Mouse (Mus musculus) erythroblast, embryonic 14.5 days (primary cell): ENCODE measurements around the gene Nln. TPM values are rescaled to one million over a fixed set of nuclear protein-coding genes. Genes with fewer than 3 reads are reported as not detected.
A peak's percentile ranks its signal among the peaks of the same experiment; 100 is the strongest.

ENCODE experiments used
- H3K27me3 ChIP-seq: 2 replicates; pipeline ENCODE4 v1.6.1; 2012; ENCODE audit warnings: inconsistent platforms; ENCODE audit not compliant: control insufficient read depth
- H3K36me3 ChIP-seq: 2 replicates; pipeline ENCODE4 v1.6.1; 2012; ENCODE audit warnings: mild to moderate bottlenecking, inconsistent platforms; ENCODE audit not compliant: control insufficient read depth
- H3K4me1 ChIP-seq: 2 replicates; pipeline ENCODE4 v1.6.1; 2012; ENCODE audit warnings: inconsistent platforms; ENCODE audit not compliant: control insufficient read depth
- H3K4me3 ChIP-seq: replicated peaks from 2 replicates; pipeline ENCODE3; 2012; ENCODE audit warnings: moderate library complexity, mild to moderate bottlenecking, inconsistent platforms
- H3K9me3 ChIP-seq: 2 replicates; pipeline ENCODE4 v1.6.1; 2012; ENCODE audit warnings: low read length, inconsistent platforms, mixed read lengths; ENCODE audit not compliant: control insufficient read depth
- GATA1 ChIP-seq: IDR thresholded peaks from 2 replicates; pipeline ENCODE4 v1.6.1; 2012; ENCODE audit warnings: low read length, inconsistent platforms, mixed read lengths
- TAL1 ChIP-seq: IDR thresholded peaks from 3 replicates; pipeline ENCODE4 v1.6.1; 2012; ENCODE audit warnings: low read length, inconsistent platforms, mixed read lengths
- polyA plus RNA-seq: library from polyadenylated mRNA; stranded (reverse); fragments of >175 nt; gene quantifications from 2 replicates; pipeline ENCODE4 v1.2.3, GENCODE M21; 2012

Nln gene
- polyA plus RNA-seq, 1 experiment = 0.18 TPM

DNA sequence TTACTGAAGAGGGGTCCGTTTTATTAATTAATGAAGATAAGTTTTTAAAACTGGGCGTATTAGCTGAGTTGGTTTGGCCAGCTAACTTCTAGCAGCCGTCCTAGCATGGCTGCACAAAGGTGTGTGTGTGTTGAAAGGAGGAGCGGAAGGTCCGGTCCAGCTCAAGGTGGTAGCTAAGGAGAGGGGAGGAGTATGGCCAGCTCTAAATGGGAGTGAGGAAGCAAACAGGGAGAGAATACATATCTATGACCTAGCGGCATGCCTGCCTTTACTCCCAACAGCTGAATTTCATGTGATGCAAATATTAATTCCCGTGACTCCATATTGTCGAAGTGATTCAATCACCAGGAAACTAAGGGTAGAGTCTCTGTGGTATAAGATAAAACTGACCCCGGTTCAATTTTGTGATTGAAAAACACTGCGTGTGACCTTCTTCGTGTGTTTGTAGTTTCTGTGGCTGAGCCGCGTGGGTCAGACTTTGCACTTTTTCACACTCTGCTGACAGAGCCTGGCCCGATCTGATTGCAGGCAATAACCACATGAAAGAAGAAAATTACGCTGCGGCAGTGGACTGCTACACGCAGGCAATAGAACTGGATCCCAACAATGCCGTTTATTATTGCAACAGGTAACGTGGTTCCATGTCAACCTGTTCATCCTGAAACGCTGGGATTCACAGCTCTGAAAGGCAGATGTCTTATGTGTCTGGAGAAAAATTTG lies 14.4 kb upstream of the Nln start:
- Histone ChIP-seq H3K36me3 (no peaks in the 10 kb centered on the region), H3K4me1 (no peaks in the 10 kb centered on the region), H3K9me3 (no peaks in the 10 kb centered on the region), H3K4me3 (no peak overlapping the region), H3K27me3 (no peaks in the 10 kb centered on the region)
- TF ChIP-seq GATA1 (no peak), TAL1 (no peak)

DNA sequence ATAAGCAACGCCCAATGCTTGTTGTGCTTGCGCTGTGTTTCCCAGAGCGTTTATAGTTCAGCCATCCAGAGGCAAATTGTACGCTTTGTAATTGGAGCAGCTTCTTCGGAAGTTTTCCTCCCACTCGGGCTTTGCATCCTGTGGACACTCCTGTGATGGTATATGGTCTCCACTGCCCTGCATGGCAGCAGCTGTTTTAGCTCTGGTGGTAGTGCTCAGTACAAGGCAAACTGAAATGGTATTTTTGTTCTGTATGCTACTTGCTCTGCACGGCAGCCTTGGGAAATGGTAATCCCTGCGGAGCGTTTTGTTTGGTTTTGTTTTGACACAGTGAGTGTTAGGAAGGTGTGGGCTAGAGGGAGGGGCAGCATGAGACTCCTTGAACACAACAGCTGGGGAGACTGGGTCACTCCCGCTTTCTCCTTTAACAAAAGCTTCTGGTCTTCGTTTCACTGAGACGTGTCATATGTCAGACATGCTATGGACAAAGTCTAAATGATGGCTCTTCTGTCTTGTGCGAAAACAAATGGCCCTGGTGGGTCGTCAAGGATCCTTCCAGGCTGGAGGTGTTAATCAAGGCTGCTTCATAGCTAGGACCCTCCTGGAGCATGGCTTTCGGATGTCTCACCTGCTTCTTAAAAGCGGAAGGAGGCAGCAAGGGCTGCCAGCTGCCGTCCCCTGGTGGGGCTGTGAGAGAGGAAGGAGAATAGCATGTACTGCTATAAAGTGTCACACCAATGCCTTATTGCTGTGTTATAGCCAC lies 12.8 kb upstream of the Nln start:
- Histone ChIP-seq H3K4me1 (no peaks in the 10 kb centered on the region), H3K4me3 (no peak overlapping the region), H3K36me3 (no peaks in the 10 kb centered on the region), H3K9me3 (no peaks in the 10 kb centered on the region), H3K27me3 (no peaks in the 10 kb centered on the region)
- TF ChIP-seq GATA1 = no peak
- no peak for TF ChIP-seq TAL1

DNA sequence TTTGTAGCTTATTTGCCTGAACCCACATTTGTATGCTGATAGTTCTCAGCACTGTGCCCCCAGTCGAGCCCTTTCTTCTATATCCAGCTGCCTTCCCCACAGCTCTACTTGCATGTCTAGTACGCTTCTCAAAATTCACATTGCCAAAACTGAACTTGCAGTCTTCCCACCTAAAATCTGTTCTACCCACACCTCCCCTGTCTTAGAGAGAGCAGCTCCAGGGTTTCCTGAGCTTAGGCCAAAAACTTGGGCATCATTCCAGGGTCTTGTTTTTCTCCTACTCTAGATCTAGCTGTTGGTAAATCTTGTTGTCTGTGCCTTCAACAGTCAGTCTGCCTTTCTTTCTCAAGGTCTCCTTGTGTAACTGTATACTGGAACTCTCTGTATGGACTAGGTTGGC lies 5.4 kb upstream of the Nln start:
- TF ChIP-seq GATA1 = no peak
- no peak for TF ChIP-seq TAL1
- peaks cover 5% of the 10 kb centered on the region for H3K4me1 ChIP-seq
- H3K9me3 ChIP-seq = no peaks in the 10 kb centered on the region
- H3K36me3 ChIP-seq = no peaks in the 10 kb centered on the region
- peaks cover 32% of the 10 kb centered on the region for H3K27me3 ChIP-seq
- H3K4me3 ChIP-seq = no peak overlapping the region

DNA sequence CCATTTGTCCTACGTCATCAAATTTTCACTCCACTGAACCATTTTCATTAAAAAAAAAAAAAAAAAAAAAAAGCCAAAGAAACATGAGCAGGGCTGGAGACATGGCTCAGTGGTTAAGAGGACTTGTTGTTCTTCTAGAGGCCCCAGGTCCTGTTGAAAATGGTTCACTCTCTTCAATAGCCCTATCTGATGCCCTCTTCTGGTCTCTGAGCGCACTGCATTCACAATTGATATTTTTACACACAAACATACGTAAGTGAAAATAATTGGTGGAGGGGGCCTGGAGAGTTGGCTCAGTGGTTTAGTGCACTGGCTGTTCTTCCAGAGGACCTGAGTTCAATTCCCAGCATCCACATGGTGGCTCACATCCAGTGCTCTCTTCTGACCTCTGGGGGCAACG lies 4.4 kb upstream of the Nln start:
- H3K9me3 ChIP-seq = no peaks in the 10 kb centered on the region
- no peak overlapping the region for H3K4me3 ChIP-seq
- no peaks in the 10 kb centered on the region for H3K36me3 ChIP-seq
- peaks cover 39% of the 10 kb centered on the region for H3K27me3 ChIP-seq
- TF ChIP-seq TAL1 (no peak), GATA1 (no peak)
- peaks cover 15% of the 10 kb centered on the region for H3K4me1 ChIP-seq

DNA sequence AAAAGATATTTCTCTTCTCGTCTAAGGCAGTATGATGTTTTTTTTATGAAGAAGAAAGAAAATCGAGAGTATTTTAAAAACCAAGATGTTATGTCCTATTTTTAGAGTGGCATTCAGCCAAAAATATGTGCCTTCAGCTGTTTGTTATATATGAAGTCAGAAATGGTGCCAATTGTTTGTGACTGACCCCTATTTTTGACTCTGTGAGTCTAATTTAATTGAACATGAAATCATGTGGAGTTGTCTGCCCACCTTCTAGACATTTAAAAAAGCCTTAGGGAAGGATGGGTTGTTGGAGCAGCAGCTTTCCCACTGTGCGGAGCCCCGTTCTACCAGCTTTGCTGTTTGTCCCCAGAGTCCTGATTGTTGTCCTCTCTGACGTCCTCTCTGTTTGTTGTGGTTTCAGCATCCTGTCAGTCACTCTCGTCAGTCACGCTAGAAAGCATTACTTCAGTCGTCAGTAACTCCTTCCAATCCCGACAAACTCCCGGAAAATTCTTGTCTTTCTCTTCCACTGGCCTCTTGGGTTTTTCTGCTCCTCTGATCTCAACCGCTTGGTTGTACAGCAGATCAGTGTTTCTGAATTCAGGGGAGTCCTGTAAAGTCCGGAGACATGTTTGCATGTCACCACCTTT lies 3.0 kb upstream of the Nln start:
- peaks cover 20% of the 10 kb centered on the region for H3K4me1 ChIP-seq
- H3K9me3 ChIP-seq = no peaks in the 10 kb centered on the region
- no peak overlapping the region for H3K4me3 ChIP-seq
- TF ChIP-seq GATA1 = no peak
- TF ChIP-seq TAL1 = no peak
- H3K27me3 ChIP-seq = peaks cover 39% of the 10 kb centered on the region
- H3K36me3 ChIP-seq = no peaks in the 10 kb centered on the region

DNA sequence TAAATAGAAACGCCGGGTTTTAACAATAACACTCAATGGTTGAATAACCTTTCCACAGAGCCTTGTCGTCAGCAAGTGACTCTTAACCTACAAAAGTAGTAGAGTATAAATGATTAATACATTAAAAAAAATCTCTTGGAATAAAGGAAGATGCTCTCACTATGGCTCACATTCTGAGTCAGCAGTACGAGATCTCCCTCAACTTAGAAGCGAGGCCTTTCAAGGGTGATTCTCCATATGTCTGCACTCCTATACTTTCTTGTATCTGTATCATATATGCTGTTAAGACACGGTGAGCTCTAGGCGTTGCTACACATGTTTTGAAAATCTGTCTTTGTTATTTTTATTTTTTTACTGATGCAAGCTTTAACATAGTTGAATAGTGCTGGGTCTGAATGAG lies 1.1 kb upstream of the Nln start:
- Histone ChIP-seq H3K36me3 (no peaks in the 10 kb centered on the region), H3K27me3 (peaks cover 39% of the 10 kb centered on the region), H3K4me1 (peaks cover 20% of the 10 kb centered on the region), H3K9me3 (no peaks in the 10 kb centered on the region), H3K4me3 (no peak overlapping the region)
- no peak for TF ChIP-seq TAL1
- TF ChIP-seq GATA1 = no peak

DNA sequence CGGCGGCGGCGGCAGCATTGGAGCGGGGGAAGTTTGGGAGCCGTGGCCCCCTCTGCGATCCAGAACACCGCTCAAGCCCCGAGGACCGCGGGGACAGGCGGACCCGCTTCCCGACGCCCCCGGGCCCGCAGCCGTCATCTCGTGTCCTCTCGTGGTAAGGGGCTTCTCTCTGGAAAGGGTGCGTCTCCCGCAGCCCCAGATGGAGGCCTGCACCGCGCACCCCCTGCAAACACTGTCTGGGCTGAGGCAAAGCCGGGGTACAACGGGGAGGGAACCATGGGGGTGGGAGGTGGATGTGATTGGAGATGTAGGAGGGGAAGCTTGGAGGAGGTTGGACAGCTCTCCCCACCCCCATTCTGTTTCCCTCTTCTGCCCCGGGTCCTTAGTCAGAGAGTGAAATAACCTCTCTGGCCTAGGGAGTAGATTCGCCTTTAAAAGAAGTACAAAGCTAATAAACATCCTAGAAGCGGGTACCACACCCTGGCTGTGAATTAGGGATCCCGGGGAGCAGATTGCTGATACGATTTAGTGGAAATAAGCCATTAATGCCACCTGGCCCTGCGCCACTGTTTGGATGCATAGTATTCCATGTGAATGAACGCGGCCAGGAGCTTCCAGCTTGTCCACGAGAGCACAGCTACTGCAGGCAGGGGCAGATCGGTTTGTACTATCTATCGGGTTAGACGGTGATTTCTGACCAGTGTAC lies 555 bp upstream of the Nln start:
- Histone ChIP-seq H3K9me3 (no peaks in the 10 kb centered on the region), H3K27me3 (peaks cover 39% of the 10 kb centered on the region), H3K4me1 (peaks cover 20% of the 10 kb centered on the region), H3K4me3 (peak overlapping the region; percentile 71), H3K36me3 (no peaks in the 10 kb centered on the region)
- TF ChIP-seq TAL1 (no peak), GATA1 (no peak)

DNA sequence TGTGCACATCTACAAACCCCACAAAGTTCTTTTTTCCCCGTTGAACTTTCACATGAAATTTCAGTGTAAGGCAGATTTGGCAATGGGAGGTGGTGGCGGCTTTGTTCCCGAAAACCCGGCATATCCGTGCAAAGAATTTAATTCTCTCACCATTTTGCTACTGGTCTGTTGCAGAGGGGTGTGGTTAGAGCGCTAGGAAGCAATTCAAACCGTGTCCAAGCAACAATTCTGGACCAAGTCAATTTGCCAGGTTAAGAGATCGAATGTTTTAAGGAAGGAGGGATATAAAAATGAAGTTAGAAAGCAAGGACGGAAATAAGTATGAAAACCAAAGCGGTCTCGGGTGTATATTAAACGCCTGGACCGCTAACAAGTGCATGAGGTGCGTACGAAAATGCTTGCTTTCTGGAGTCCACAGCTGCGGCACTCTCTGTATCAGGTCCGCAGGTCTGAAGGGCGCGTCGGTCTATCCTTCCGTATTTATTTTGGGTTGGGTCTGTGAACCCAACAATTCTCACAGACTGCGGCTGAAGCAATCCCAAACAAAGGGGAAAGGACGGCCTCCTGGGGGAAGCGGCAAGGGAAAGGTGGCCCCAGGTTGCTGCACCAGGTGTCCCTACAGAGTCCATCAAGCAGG lies 645 bp downstream of the Nln start:
- peaks cover 39% of the 10 kb centered on the region for H3K27me3 ChIP-seq
- H3K36me3 ChIP-seq = no peaks in the 10 kb centered on the region
- peaks cover 20% of the 10 kb centered on the region for H3K4me1 ChIP-seq
- TF ChIP-seq TAL1 (no peak), GATA1 (no peak)
- peak overlapping the region; percentile 71 for H3K4me3 ChIP-seq
- no peaks in the 10 kb centered on the region for H3K9me3 ChIP-seq
